Mouse (Mus musculus) heart, embryonic 12.5 days (tissue): ENCODE data around the gene Plpp4. TPM values are rescaled to one million over a fixed set of nuclear protein-coding genes. Genes with fewer than 3 reads are reported as not detected.

Experiments used
- ATAC-seq: fragments of 200-750 bp; cut with Nextera tagmentation; 2 replicates; pipeline ENCODE4 v1.8.0; 2017; ENCODE audit warnings: moderate TSS enrichment, moderate library complexity; ENCODE audit not compliant: insufficient number of reproducible peaks, low FRiP score
- H3K27ac ChIP-seq: fragments of 300-500 bp; sonication (generic); 2 replicates; pipeline ENCODE4 v1.5.1; 2016; ENCODE audit warnings: mild to moderate bottlenecking, moderate library complexity; ENCODE audit not compliant: poor library complexity, severe bottlenecking
- H3K27me3 ChIP-seq: fragments of 300-500 bp; sonication (generic); replicated peaks from 2 replicates; pipeline ENCODE4 v1.6.1; 2016; ENCODE audit warnings: mild to moderate bottlenecking, moderate library complexity
- H3K36me3 ChIP-seq: fragments of 300-500 bp; sonication (generic); 2 replicates; pipeline ENCODE4 v1.6.1; 2016; ENCODE audit warnings: mild to moderate bottlenecking, moderate library complexity
- H3K4me1 ChIP-seq: fragments of 300-500 bp; sonication (generic); replicated peaks from 2 replicates; pipeline ENCODE4 v1.6.1; 2016; ENCODE audit warnings: mild to moderate bottlenecking
- H3K4me2 ChIP-seq: fragments of 300-500 bp; sonication (generic); 2 replicates; pipeline ENCODE4 v1.6.1; 2016; ENCODE audit warnings: mild to moderate bottlenecking, moderate library complexity
- H3K4me3 ChIP-seq: fragments of 300-500 bp; sonication (generic); 2 replicates; pipeline ENCODE4 v1.5.1; 2016; ENCODE audit warnings: mild to moderate bottlenecking
- H3K9ac ChIP-seq: fragments of 300-500 bp; sonication (generic); 2 replicates; pipeline ENCODE4 v1.6.1; 2016; ENCODE audit warnings: mild to moderate bottlenecking, moderate library complexity
- H3K9me3 ChIP-seq: fragments of 300-500 bp; sonication (generic); replicated peaks from 2 replicates; pipeline ENCODE4 v1.6.1; 2016; ENCODE audit warnings: mild to moderate bottlenecking, moderate library complexity
- WGBS: fragments of 180-500 bp; shearing (Covaris S2); methylation state at CpG from one replicate; pipeline ENCODE4 v1.1.7; 2016; 5-methylcytosine and 5-hydroxymethylcytosine counted together
- polyA plus RNA-seq: library from polyadenylated mRNA; unstranded; fragments of >200 nt; fragmentation: Nextera tagmentation; extraction: Ambion mirVana; gene quantifications from 2 replicates; pipeline ENCODE4 v1.2.1, GENCODE M21; 2016

The Plpp4 gene
- polyA plus RNA-seq, 1 experiment from 2014 or later = 0.45 TPM

DNA sequence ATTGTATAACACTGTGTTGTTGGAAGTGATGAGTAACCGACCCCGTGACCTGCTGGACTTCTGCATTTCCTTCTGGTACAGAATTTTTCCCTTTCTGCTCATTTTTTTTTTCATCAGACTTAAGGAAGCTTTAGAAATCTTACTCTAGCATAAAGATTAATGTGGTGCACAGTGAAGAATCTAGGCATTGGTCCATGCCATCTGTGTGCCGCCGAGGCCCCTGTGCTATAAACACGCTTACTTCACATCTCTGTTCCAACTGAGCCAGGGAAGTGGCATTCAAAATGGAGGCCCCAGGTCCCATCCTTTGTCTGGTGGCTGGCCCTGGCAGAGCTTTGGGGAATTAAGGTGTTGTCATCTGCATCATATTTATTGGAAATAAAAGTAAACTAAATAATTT, 44.8 kb downstream of the Plpp4 start:
- no peaks in the 10 kb centered on the region for H3K4me1 ChIP-seq
- 90% methylated on average over 5 of the region's 5 CpGs for WGBS
- ATAC-seq = no peak

DNA sequence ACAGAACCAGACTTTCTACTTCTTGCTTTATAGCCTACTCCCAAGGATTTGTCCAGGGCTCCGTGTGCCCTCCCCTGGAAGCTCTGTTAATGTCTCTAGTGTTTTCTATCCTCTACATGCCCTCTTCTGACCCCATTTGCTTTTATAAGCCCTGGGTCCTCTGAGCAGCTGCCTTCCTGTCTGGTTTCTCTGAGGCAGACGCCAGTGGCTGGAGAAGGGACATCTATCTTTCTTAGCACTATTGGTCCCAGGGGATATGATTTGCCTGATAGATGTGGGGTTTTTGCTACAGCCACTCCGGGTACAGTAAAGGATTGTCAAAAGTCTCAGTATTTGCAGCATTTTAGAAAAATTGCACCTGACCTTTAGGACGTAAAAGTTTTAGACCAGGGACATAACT, 46.5 kb downstream of the Plpp4 start:
- Histone ChIP-seq H3K27ac (no peak overlapping the region), H3K36me3 (no peaks in the 10 kb centered on the region), H3K9me3 (no peaks in the 10 kb centered on the region), H3K27me3 (no peaks in the 10 kb centered on the region), H3K9ac (no peak overlapping the region), H3K4me3 (no peak overlapping the region), H3K4me2 (no peak overlapping the region), H3K4me1 (peaks cover 9% of the 10 kb centered on the region)
- ATAC-seq = no peak
- WGBS = 52% methylated on average over 4 of the region's 4 CpGs

More for the DNA sequence above, 44.8 kb downstream of the Plpp4 start:
- Histone ChIP-seq H3K27ac (no peak overlapping the region), H3K27me3 (no peaks in the 10 kb centered on the region), H3K4me3 (no peak overlapping the region), H3K9me3 (no peaks in the 10 kb centered on the region), H3K4me2 (no peak overlapping the region), H3K9ac (no peak overlapping the region), H3K36me3 (no peaks in the 10 kb centered on the region)

DNA sequence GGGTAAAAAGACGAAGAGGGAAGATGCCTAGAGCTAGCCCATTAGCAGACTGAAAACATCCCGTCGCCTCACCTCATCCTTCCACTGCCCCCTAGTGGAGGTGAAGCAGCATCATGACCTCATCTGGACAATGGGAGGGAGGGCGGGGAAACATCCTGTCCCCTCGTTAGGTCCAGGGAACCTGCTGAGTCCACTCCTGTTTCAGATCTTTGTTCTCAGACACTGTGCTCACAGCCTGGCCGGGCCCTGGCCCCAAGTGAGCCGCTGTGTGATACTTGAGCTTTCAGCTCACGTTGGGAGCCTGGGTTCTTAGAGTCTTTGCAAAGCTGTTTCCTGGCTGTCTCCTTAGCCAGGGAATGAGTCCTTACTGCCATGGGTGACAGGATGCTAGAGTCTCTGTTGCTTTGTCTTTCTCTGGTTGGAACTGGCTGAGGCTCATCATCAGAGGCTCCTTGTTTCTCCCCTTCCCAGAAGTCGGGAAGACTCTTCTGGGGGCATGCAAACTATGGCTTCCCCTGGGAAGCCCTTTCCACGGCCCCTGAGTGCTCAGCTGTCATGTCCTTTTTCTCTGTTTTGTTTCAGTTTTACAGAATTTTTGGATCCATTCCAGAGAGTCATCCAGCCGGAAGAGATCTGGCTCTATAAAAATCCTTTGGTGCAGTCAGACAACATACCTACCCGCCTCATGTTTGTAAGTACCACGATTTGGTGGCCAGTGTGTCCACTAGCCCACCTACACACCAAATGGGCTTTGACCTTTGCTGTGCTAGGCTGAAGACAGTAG, 50.4 kb downstream of the Plpp4 start:
- Histone ChIP-seq H3K9me3 (peaks cover 4% of the 10 kb centered on the region; the same call in 1 of the 2 replicates), H3K4me2 (0 out of 2 replicates have a peak overlapping the region, but pooled peaks have one; percentile 2), H3K4me1 (peaks cover 13% of the 10 kb centered on the region), H3K9ac (no peak overlapping the region), H3K4me3 (no peak overlapping the region), H3K27me3 (no peaks in the 10 kb centered on the region), H3K27ac (no peak overlapping the region), H3K36me3 (no peaks in the 10 kb centered on the region)
- peak; percentile 29; the same call in 1 of the 2 replicates for ATAC-seq
- WGBS = 24% methylated on average over 13 of the region's 13 CpGs

DNA sequence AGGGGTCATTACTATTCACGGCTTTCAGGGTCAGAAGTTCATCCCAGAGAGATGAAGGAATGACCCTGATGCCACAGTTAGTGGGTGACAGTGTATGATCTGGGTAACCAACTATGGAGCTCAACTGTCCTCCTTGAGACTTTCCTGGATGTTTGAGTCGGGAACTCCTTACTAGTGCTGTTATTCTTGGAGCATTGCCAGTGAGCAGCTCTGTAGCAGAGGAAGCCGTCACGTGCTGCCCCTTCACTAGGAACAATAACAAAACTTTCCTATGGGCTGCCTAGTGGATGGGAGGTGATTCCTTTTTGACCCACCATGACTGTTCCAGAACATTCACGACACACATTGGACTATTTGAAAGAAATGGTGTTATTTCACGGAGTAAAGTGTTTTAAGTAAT, 51.8 kb downstream of the Plpp4 start:
- Histone ChIP-seq H3K27ac (no peak overlapping the region), H3K4me1 (peaks cover 13% of the 10 kb centered on the region)
- whole genome bisulfite sequencing = 44% methylated on average over 6 of the region's 6 CpGs

DNA sequence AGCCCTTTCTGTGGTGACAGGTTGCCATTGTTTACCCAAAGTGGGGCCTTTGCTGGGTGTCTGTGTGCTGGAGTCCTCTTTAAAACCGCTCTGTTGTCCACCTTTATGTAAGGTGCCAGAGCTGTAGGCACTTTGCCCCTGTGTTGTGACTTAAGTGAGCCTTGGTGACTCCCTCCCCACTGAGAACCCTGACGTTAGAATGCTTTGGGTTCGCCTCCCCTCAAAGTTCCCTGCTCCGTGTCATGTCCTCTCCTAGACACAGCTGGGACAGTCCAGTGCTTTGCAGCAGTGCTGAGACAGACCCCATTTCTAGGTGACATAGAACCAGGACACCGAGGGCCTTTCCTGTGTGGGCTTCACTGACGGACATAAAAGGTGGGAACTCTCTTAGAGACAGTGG, 55.7 kb downstream of the Plpp4 start:
- Histone ChIP-seq H3K9me3 (peaks cover 4% of the 10 kb centered on the region; the same call in 1 of the 2 replicates), H3K4me1 (peaks cover 8% of the 10 kb centered on the region), H3K4me3 (no peak overlapping the region), H3K27ac (no peak overlapping the region), H3K36me3 (no peaks in the 10 kb centered on the region), H3K27me3 (no peaks in the 10 kb centered on the region), H3K4me2 (no peak overlapping the region), H3K9ac (no peak overlapping the region)
- WGBS = 51% methylated on average over 6 of the region's 6 CpGs
- no peak for ATAC-seq

More for the DNA sequence above, 51.8 kb downstream of the Plpp4 start:
- Histone ChIP-seq H3K9me3 (peaks cover 4% of the 10 kb centered on the region; the same call in 1 of the 2 replicates), H3K9ac (no peak overlapping the region), H3K4me3 (no peak overlapping the region), H3K36me3 (no peaks in the 10 kb centered on the region), H3K27me3 (no peaks in the 10 kb centered on the region), H3K4me2 (no peak overlapping the region)
- peak; percentile 77 for ATAC-seq

DNA sequence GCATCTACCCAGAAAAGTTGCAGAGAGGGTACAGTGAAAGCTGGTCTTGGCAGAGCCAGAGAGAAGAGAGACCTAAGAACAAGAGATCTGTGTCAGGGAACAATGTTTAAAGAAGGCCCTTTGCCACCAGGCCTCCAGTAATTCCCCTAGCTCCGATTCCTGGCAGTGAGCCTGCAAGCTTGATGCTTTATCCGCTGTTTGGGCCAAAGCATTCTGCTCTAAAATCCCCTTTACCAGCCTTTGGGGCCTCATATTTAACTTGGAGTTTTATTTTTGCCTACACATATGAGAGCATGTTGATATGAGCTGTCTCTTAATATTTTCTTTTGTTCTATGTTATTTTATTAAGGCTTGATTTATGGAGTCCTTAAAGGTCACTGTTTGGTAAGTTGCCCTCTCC, 57.1 kb downstream of the Plpp4 start:
- Histone ChIP-seq H3K9ac (no peak overlapping the region), H3K27me3 (no peaks in the 10 kb centered on the region), H3K9me3 (peaks cover 4% of the 10 kb centered on the region; the same call in 1 of the 2 replicates), H3K4me1 (no peaks in the 10 kb centered on the region), H3K4me2 (no peak overlapping the region), H3K36me3 (no peaks in the 10 kb centered on the region), H3K4me3 (no peak overlapping the region), H3K27ac (no peak overlapping the region)
- 67% methylated on average over 2 of the region's 2 CpGs for WGBS
- ATAC-seq = no peak

DNA sequence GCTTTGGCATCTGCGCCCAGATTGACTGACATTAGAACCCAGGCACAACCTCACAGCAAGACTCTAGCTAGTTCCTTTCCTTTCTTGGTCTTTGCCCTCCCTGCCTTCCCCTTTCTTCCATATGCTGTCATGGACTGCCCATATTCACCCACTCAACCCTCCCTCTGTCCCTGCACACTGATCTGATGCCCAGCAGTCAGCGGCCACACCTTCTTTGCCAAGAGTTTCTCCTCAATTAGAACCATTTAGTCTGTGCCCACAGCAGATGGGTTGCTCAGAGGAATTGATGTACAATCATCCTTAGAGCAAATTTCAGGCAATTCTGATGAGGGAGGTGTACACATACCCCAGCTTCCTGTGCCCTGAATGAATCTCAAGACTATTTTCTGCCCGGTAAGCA, 83.3 kb downstream of the Plpp4 start:
- H3K9me3 ChIP-seq = no peaks in the 10 kb centered on the region
- ATAC-seq = no peak
- H3K9ac ChIP-seq = no peak overlapping the region

DNA sequence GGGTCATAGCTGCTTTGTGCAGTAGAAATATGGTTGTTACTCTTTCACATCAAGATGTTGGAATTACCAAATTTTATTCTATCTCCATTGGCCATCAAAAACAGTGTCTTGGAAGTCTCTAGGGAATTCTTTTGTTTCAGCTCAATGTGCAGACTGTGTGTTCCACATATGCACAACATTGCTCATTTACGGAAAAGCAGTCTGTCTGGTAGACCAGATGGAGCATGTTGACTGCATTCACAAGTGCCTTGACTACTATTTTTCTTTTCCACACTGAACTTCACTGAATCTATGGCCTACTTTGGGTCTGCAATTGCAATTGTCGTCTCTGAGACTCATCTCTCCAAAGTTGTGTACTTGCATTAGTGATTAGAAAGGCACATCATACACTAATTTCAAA, 98.7 kb downstream of the Plpp4 start:
- WGBS = 79% methylated on average over 2 of the region's 2 CpGs
- Histone ChIP-seq H3K9ac (no peak overlapping the region), H3K27me3 (no peaks in the 10 kb centered on the region), H3K27ac (no peak overlapping the region), H3K36me3 (no peaks in the 10 kb centered on the region), H3K9me3 (no peaks in the 10 kb centered on the region), H3K4me3 (no peak overlapping the region), H3K4me1 (no peaks in the 10 kb centered on the region), H3K4me2 (no peak overlapping the region)
- no peak for ATAC-seq

More for the DNA sequence above, 83.3 kb downstream of the Plpp4 start:
- 85% methylated on average over 3 of the region's 3 CpGs for WGBS
- Histone ChIP-seq H3K27me3 (no peaks in the 10 kb centered on the region), H3K4me2 (no peak overlapping the region), H3K36me3 (no peaks in the 10 kb centered on the region), H3K4me3 (no peak overlapping the region), H3K27ac (no peak overlapping the region), H3K4me1 (no peaks in the 10 kb centered on the region)

DNA sequence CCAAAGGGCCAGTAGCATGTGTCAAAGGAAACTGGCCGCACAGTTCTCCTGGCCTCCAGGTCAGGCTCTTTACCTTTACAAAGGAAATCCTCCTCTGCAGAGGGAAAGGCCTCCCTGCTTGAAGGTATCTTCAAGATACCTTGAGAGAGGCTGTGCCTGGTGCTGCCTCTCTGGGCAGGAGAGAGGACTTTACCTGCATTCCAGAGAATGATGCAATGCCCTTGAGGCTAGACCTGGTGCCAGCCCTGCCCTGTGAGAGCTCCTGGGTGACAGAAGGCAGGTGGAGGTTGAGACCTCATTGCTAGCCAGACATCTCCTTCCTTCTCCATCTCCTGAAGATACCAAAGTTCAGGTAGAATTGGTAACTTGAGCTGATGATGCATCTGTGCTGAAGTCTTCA, 118.5 kb downstream of the Plpp4 start:
- no peak overlapping the region for H3K27ac ChIP-seq
- no peaks in the 10 kb centered on the region for H3K9me3 ChIP-seq
- no peaks in the 10 kb centered on the region for H3K27me3 ChIP-seq
- H3K36me3 ChIP-seq = no peaks in the 10 kb centered on the region
- H3K4me1 ChIP-seq = no peaks in the 10 kb centered on the region
- ATAC-seq = no peak
- no peak overlapping the region for H3K4me2 ChIP-seq
- 70% methylated on average over 1 of the region's 1 CpGs for WGBS
- no peak overlapping the region for H3K4me3 ChIP-seq
- H3K9ac ChIP-seq = no peak overlapping the region

DNA sequence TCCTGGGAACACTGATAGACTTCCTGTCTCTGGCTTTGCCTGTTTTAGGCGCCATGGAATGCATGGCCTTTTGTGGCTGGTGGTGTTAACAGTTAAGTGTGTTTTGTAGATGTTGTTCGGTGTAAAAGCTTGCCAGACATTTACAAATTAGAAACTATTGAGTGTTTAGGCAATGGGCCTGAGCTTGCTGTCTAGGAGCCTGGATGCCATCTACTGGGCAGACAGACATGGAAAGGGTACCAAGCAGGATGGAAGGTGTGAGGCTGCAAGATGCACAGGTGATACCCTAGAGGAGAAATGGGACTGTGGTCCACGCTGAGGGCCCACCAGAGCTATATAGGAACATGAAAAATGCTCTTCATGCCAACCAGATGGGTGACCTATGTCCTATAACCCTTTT, 128.3 kb downstream of the Plpp4 start:
- H3K36me3 ChIP-seq = no peaks in the 10 kb centered on the region
- 0 out of 2 replicates have a peak, but pooled peaks cover 3% of the 10 kb centered on the region for H3K4me1 ChIP-seq
- ATAC-seq = no peak
- H3K4me3 ChIP-seq = no peak overlapping the region
- H3K27ac ChIP-seq = no peak overlapping the region
- 46% methylated on average over 3 of the region's 3 CpGs for WGBS
- H3K4me2 ChIP-seq = no peak overlapping the region
- H3K27me3 ChIP-seq = no peaks in the 10 kb centered on the region
- H3K9me3 ChIP-seq = no peaks in the 10 kb centered on the region
- H3K9ac ChIP-seq = no peak overlapping the region

DNA sequence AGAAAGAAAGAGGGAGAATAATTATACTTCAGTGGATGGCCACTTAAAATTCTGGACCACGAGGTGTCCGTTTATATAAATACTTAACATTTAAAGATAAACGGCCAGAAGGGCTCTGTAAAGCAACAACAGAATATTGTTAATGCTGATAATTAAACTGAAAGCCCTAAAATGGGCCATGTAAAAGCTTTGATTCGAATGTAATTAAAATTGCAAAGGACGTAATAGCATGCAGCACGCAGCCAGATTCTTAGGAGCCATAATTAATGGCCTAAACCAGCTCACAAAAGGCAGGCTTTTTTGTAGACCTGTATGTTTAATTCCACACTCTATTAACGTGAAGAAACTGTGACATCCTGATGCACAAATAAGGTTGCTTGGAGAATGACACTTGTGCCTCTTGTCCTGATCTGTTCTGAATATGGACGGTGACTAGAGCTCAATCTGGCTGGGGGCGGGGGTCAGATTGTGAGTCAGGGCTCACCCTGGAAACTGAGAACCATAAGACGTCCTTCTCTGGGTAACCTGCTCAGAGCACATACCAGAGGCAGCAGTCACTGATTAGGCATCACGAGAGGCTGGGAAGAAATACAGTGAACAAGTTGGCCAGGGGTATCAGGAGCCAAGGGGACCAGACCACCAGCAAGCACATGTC, 136.1 kb downstream of the Plpp4 start:
- ATAC-seq = no peak
- H3K9me3 ChIP-seq = no peaks in the 10 kb centered on the region

More for the DNA sequence above, 136.1 kb downstream of the Plpp4 start:
- H3K4me2 ChIP-seq = no peak overlapping the region
- no peak overlapping the region for H3K4me3 ChIP-seq
- 68% methylated on average over 11 of the region's 11 CpGs for WGBS
- H3K36me3 ChIP-seq = no peaks in the 10 kb centered on the region
- H3K9ac ChIP-seq = no peak overlapping the region
- H3K27me3 ChIP-seq = no peaks in the 10 kb centered on the region
- no peaks in the 10 kb centered on the region for H3K4me1 ChIP-seq
- H3K27ac ChIP-seq = no peak overlapping the region
